Mouse (Mus musculus): ENCODE results near the gene Dok4.
"Not testable (repeated sequence)": the region's sequence is repeated elsewhere in the genome, so short reads cannot be mapped to it uniquely, and the experiment has no call there.

The Dok4 gene

DNA sequence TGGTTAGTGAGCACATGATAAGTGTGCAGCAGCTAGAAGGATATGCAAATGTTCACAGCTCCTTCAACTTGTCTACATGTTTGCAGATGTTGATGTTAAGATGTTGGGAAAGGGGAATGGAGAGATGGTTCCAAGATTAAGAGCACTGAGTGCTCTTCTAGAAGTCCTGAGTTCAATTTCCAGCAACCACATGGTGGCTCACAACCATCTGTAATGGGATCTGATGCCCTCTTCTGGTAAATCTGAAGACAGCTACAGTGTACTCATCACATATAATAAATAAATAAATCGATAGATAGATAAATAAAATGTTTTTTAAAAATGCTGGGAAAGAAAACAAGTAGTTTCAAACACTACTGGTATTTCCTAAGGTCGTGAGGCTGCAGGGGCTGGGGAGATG, 34.9 kb downstream of the Dok4 start:
- no peak for DNase-seq (ENCODE audit: low read depth, low spot score)

DNA sequence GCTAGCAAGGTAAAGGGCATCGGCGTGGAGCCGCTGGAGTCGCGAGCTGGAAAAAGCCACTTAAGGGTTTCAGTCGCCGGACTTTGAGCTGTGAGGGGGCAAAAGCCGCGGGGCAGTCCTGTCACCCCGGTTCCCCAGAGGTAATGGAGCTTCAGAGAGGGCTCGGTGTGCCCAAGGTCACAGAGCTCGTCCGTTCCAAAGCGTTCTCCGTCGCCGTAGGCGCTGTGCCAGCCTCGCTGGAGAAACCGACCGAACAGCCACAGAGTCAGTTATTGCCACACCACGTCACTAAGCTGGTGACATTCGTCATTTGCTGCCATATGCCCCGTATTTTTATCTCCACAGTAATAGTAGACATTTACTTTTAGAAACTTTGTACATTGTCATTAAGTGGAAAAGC, 37.5 kb downstream of the Dok4 start:
- DNase-seq (ENCODE audit: low read depth, low spot score) = no peak

DNA sequence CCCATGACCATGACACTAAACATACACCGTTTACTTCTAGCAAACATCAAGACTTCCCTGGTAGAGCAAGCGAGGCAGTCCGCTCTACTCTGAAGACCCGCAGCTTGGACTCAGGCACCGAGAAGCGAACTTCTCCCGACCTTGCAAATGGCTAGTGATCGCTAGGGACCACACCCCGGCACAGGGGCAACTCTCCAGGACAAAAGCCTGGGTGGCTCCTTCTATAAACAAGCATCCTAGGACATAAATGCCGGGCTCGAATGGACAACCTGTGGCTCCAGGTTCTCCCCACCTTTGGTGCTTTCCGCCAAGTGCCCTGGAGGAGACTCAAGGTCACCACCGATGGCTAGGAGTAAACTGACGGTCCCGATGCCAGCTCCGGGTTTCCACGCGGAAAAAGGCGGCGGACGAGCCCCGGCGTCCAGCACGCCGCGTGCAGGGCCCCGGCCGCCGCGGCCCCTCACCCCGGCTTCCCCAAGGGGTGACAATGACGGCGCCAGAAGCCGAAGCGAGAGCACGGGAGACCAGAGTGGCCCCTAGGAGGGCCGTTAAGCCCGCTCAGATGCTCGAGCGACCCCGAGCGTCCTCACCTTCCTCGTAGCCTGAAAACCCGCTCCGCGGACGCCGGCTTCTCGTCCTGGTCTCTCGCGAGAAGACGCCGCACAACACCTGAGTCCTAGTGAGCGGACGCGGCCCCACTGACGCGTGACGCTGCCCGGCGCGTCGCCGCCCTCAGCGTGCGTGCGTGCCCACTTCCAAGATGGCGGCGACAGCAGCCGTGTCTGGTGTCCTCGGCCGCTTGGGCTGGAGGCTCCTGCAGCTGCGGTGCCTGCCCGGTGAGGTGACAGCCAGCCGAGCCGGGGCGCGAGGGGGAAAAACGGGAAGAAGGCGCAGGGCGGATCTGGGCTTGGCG, 38.2 kb downstream of the Dok4 start, which contains the start of the genes Coq9 and Ciapin1:
Coq9 (plus strand) TSS at position 660 of the 913 bp plus-strand sequence.
Ciapin1 (minus strand) TSS at position 697 of the 913 bp plus-strand sequence.
- DNase-seq (ENCODE audit: low read depth, low spot score) = peak; percentile 87

DNA sequence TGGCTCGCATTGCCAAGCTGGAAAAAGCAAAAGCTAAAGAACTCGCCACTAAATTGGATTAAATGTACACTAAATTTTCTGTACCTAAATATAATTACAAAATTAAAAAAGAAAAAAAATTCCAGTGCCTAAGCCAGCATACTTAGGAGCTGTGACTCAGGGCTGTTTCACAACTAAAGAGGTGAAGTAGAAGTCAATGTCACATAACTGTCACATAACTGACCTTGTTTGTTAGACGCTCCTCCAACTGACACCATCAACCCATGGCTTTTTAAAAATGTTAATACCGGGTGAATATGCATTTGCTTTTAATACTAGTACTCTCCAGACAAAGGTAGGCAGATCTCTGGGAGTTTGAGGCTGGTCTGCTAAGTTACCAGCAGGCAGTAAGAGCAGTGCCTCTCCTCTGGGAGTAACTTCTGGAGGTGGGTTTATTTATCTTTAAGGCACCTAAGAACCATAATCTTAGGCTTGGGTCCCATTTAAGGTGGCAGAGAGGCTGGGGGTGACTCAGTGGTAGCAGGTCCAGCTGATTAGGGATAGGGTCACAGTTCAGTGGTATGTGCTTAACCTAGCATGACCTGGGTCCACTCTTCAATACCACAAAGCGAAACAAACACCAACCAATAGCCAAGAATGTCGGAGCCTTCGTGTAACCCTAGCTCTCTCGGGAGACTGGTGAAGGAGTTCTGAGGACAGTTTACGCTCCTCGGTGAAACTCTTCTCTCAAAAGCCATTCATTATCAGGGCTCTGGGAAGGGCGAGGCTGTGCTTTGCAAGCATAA, 39.5 kb downstream of the Dok4 start:
- no peak for DNase-seq (ENCODE audit: low read depth, low spot score)

DNA sequence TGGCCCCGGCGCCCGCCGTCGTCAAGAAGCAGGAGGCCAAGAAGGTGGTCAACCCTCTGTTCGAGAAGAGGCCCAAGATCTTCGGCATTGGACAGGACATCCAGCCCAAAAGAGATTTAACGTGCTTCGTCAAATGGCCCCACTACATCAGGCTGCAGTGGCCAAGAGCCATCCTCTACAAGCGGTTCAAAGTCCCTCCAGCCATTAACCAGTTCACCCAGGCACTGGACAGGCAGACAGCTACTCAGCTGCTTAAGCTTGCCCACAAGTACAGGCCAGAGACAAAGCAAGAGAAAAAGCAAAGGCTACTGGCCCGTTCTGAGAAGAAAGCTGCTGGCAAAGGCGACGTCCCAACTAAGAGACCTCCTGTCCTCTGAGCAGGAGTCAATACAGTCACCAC, 40.4 kb downstream of the Dok4 start:
- DNase-seq (ENCODE audit: low read depth, low spot score) = not testable (repeated sequence)

DNA sequence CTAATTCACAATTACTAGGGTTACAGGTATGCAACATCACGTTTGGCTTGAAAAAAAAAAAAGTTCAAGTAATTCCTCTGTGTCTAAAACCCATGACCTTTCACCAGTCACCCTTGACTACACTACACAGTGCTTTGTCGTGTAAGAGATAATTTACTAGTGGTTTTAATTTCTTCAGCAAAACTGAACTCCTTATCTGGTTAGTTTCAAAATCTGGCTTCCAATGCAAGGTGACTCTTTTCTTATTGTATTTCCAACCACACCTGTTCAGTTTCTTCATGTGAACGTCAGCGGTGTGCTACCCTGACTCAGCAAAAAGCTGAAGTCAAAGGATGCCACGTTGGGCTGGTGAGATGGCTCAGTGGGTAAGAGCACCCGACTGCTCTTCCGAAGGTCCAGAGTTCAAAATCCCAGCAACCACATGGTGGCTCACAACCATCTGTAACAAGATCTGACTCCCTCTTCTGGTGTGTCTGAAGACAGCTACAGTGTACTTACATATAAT, 42.2 kb downstream of the Dok4 start:
- not testable (repeated sequence) for DNase-seq (ENCODE audit: low read depth, low spot score)

DNA sequence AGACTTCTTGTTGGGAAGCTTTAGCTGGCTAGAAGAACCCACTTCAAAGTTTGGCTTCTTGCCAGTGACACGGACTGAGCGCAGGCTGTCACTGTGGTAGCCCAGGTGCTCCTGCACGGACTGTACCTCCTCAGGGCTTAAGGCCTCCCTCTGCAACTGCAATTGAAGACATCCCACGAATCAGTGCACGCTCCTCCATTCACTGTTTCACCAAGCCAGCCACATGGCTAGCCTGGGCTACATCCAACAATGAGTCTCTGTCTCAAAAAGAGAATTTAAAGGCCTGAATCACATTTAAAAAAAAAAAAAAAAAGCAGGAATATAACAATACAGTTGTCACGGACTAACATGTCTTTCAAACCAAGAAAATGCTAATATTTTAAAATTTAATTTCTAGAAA, 47.8 kb downstream of the Dok4 start:
- no peak for DNase-seq (ENCODE audit: low read depth, low spot score)

DNA sequence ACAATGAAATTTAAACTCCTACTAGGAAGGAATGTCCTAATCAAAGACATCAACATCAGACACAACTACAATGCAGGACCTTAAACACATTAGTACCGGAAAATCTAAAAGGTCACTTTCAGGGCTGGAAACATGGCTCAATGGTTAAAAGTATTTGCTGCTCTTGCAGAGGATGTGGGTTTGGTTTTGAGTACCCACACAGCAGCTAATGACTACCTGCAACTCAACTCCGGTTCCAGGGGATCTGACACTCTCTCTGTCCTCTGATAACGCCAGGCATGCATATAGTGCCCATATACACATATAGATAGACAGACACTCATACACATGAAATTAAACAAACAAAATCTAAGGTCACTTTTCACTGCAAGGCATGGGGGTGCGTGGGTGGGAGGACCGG, 49.9 kb downstream of the Dok4 start:
- DNase-seq (ENCODE audit: low read depth, low spot score) = no peak

DNA sequence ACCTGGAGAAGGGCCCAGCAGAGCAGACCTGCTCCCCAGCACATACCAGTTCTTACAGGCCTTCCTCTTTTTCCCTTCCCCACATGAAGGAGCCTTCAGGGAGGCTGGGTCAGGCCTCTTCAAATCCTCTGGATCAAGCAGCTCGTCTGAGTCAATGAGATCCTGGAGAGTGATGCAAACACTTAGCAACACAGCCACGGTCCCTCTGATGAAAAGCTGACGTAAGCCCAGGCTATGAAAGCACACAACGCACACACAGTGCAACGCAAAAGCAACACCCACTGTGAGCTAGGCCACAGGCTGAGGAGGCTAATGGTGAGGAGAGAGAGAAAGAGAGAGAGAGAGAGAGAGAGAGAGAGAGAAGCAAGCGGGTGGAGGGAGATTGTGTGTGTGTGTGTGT, 51.0 kb downstream of the Dok4 start:
- DNase-seq (ENCODE audit: low read depth, low spot score) = no peak

DNA sequence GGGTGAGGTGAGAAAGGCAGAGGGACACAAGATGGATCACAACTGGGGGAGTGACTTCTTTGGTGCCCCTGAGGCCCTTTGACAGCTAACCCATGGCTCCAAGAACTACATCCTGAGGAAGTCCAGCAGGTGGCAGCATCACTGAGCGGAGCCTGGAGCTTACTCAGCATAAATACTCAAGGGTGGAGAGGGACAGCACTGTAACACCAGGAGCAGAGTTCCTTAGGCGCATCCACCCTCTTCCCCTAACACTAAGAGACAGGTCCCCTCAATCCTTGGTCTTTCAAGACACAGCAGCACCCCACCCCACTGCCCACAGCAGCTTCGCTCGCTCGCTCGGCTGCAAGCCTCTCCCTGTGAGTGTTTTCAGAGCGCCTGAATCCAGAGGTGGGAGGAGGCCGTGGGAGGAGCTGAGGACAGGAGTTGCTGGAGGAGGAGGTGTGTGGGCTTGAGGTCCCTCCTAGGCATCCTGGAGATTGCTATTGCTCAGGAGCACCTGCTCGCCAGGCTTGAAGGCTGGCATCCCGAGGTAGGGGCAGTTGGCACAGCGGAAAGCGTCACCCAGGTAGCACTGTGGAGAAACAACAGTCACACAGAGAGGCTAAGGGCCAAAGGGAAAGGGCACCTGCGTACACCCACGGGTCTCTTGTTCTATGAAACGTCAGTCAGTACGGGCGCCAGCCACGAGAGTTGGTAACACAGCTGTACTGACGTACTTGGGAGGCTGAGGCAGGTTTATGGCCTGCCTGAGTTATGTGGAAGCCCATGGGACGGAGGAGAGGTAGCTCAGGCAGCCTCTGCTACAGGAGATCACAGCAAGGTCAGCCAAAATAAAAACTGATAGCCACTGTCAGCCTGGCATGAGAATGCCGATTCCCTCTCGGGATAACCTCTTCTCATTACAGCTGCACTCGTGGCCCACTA, 53.2 kb downstream of the Dok4 start:
- no peak for DNase-seq (ENCODE audit: low read depth, low spot score)

DNA sequence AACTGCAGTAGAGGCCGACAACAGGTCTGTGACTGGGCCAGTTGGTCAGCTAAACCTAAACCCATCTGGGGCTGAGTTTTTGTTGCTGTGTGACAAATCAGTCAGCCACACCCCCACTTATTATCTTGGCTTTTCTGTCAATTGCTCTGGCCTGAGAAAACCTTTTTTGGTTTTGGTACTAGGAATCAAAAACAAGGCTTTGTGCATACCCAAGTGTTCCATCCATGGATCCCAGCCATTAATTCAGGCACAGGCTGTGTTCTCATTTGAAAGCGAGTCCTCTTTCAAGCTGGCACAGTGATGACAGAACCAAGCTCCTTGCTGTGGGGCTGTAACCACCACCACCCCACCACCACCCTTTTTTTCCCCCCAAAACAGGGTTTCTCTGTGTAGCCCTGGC, 54.7 kb downstream of the Dok4 start:
- no peak for DNase-seq (ENCODE audit: low read depth, low spot score)

DNA sequence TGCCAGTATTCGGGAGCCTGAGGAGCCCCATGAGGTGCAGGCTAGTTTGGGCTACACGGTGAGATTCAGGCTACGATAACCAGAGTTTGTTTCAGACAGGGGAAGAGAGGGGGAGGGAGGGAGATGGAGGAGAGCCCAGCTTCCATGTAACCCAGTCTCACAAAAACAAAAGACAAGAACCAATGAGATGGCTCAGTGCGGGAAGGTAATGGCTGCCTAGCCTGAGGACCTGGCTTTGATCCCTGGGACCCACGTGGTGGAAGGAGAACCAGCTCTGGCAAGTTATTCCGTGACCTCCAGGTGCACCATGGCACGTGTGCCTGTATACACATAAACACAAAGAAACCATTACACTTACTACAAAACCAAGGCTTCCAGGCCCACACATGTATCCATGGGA, 55.6 kb downstream of the Dok4 start:
- DNase-seq (ENCODE audit: low read depth, low spot score) = no peak

DNA sequence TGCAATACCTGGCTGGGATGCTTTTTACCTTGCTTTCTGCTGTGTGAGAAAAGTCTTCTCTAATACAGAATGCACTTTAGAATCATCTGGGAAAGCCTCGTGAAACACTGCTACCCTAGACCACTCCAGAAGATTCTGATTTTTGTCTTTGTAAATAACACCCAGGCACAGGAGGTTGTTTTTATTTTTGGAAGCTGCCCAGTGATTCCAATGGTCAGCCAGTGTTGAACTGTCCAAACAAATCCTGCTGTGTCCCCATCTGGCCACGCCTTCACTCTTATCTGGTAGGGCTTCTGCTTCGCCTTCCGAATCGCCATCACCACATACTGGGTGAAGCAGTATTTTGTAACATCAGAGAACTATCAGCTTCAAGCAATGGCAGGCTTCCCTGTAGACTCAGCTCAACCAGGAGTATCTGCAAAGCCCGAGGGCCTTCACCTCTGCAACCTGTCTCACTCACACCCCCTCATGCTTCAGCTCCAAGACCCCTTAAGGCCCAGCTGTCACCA, 56.4 kb downstream of the Dok4 start:
- no peak for DNase-seq (ENCODE audit: low read depth, low spot score)

DNA sequence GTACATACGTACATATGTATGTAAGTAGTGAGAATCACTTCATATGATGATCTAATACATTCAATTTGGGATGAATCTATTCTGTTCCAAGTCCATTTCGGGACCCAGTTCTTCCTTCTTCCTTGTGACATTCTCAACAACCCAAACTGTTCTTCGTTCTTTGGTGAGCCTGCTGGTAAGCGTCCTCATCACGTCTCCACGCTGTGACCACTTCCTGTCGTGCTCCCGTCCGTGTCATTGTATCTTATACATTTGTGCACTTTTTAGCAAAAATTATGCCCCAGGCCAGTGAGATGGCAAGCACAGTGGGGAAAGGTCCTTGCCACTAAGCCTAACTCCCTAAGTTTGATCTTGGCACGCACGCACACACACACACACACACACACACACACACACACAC, 58.2 kb downstream of the Dok4 start:
- no peak for DNase-seq (ENCODE audit: low read depth, low spot score)

DNA sequence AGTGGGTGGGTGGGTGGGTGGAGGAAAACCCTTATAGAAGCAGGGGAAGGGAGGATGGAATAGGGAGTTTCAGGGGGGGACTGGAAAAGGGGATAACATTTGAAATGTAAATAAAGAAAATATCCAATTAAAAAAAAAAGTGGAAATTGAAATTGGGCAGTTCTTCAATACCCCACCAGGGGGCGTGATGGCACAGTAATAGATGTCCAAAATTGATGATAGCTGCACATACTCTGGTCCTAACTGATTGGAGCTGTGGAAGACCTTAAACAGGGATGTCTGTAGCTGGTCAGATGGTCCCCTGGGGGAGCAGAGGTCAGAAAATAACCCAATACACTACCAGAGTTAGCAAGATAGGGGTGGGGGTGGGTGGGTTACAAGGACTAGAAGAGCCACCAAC, 61.6 kb downstream of the Dok4 start:
- no peak for DNase-seq (ENCODE audit: low read depth, low spot score)

Measured in retina, adult 2 months (tissue).